Mouse (Mus musculus): ENCODE measurements around the gene Rgp1. TPM values are rescaled to one million over a fixed set of nuclear protein-coding genes. Genes with fewer than 3 reads are reported as not detected.
A peak's percentile ranks its signal among the peaks of the same experiment; 100 is the strongest.
"Not testable (repeated sequence)": the region's sequence is repeated elsewhere in the genome, so short reads cannot be mapped to it uniquely, and the experiment has no call there.

The Rgp1 gene
- polyA plus RNA-seq (2016; fragmentation: Nextera tagmentation; extraction: Ambion mirVana): 29.5 and 36.3 TPM in 2 replicates

- WGBS: under 1% methylated on average over 76 of the region's 76 CpGs
- Histone ChIP-seq H3K4me2 (replicated peaks) (peak within 1 kb of the TSS; percentile 96), H3K9ac (peak within 1 kb of the TSS; percentile 89), H3K4me3 (peak within 1 kb of the TSS; percentile 94), H3K4me1 (peaks cover 42% of the 10 kb centered on the region), H3K9me3 (no peaks in the 10 kb centered on the region), H3K36me3 (peaks cover 37% of the 10 kb centered on the region), H3K27me3 (replicated peaks) (no peaks in the 10 kb centered on the region), H3K27ac (peak within 1 kb of the TSS; percentile 43; the same call in 1 of the 2 replicates)
- peak; percentile 92 for ATAC-seq (ENCODE audit: low FRiP score, low read depth)
These were observed at the start of gene Rgp1, which contains the start of gene Gba2 for GRCm38 (mm10) chr4:43578376-43579204. TSS of gene Rgp1 (plus strand) at chr4:43578715. TSS of gene Gba2 (minus strand) at chr4:43578873.

DNA sequence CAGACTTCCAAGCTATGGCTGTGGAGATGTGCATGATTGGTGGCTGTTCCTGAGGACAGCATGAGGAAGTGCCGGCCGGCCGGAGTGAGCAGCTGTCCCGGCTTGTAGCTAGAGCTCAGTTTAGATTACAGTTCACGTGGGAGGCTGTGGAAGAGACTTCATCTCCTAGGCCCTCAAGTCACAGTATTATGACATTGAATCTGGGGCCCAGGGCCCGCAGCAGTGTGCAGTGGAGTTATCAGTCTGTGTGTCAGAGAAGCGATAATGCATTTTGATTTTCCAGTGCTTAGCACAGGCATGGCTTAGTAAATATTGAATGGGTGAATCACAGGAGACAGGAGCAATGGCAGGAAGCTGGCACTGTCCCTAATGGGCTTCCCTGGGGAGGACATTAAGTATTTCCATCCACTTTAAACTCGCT is 48.4 kb upstream of the Rgp1 start:
- ATAC-seq (ENCODE audit: low FRiP score, low read depth): no peak; the same call in 1 of the 2 replicates
- WGBS: 76% methylated on average over 8 of the region's 8 CpGs

DNA sequence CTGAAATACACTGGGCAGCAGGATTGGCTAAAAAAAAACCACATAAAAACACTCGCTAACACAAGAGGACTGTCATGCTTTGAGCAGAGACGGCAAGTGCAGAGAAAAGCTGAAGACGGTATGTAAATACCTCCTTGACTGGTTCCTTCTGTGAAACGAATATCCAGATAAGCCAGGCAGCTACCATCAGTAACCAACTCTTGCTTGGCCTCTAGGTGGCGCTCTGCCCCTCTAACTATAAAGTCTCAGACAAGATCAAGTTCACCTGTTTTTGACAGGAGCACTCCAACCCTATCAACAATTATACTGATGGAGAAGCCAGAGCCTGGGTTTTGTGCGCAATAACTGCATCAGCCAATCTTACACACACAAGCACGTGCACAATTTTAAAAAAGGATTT is 47.9 kb upstream of the Rgp1 start:
- no peaks in the 10 kb centered on the region for H3K4me1 ChIP-seq
- H3K27me3 ChIP-seq (replicated peaks): peaks cover 4% of the 10 kb centered on the region; the same call in 1 of the 2 replicates
- no peak overlapping the region for H3K4me3 ChIP-seq
- no peak overlapping the region for H3K27ac ChIP-seq
- peaks cover 48% of the 10 kb centered on the region for H3K36me3 ChIP-seq
- ATAC-seq (ENCODE audit: low FRiP score, low read depth): no peak
- WGBS: 35% methylated on average over 7 of the region's 7 CpGs
- no peak overlapping the region for H3K9ac ChIP-seq
- no peak overlapping the region for H3K4me2 ChIP-seq (replicated peaks)
- H3K9me3 ChIP-seq: no peaks in the 10 kb centered on the region

More for the DNA sequence above, 48.4 kb upstream of the Rgp1 start:
- Histone ChIP-seq H3K4me1 (no peaks in the 10 kb centered on the region), H3K4me2 (replicated peaks) (no peak overlapping the region), H3K4me3 (no peak overlapping the region), H3K27me3 (replicated peaks) (peaks cover 4% of the 10 kb centered on the region; the same call in 1 of the 2 replicates), H3K9ac (no peak overlapping the region), H3K9me3 (no peaks in the 10 kb centered on the region), H3K36me3 (peaks cover 43% of the 10 kb centered on the region), H3K27ac (no peak overlapping the region)

DNA sequence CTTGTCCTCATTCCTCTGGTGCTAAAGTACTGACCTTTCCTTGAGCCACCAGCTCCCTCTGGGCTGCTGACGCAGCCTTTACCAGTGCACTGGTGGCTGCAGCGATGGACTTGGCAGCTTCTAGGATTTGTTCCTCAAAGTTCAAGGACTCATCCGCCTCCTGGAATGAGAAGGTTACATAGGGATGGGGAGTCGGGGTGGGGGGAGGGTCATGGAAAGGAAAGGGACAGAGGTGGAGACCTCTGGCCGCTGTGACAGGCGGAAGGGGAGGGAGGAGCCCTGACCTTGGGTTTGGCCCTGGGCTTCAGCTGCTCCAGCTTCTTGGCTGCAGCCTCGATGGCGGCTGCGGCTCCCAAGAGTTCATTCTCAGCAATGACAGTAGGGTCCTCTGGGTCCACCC is 45.2 kb upstream of the Rgp1 start:
- Histone ChIP-seq H3K4me3 (no peak overlapping the region), H3K36me3 (peaks cover 73% of the 10 kb centered on the region), H3K27me3 (replicated peaks) (no peaks in the 10 kb centered on the region), H3K27ac (no peak overlapping the region), H3K4me2 (replicated peaks) (no peak overlapping the region), H3K9ac (no peak overlapping the region), H3K9me3 (no peaks in the 10 kb centered on the region), H3K4me1 (no peaks in the 10 kb centered on the region)
- 85% methylated on average over 9 of the region's 9 CpGs for WGBS
- no peak for ATAC-seq (ENCODE audit: low FRiP score, low read depth)

DNA sequence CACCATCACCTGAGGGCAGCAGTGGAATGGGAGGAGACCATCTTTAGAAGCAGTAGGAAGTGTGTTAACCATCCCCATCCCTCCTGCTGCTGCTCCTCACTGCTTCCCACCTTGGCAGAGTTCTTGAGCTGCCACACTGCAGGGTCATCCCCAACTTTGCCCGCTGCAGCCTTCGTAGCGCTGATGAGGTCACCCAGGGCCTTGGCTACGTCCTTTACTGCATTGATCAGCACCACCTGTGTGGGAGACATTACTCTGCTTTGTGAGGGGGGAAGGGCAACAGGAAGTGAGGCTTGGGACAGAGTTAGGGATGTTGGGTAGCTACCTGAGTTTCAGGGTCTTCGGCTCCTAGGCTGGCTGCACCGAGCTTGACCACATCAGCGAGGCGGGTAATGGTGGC is 42.9 kb upstream of the Rgp1 start:
- H3K4me1 ChIP-seq: no peaks in the 10 kb centered on the region
- WGBS: 98% methylated on average over 8 of the region's 8 CpGs
- H3K9ac ChIP-seq: no peak overlapping the region
- H3K36me3 ChIP-seq: peaks cover 96% of the 10 kb centered on the region
- no peak for ATAC-seq (ENCODE audit: low FRiP score, low read depth)
- no peaks in the 10 kb centered on the region for H3K27me3 ChIP-seq (replicated peaks)
- H3K9me3 ChIP-seq: no peaks in the 10 kb centered on the region
- H3K27ac ChIP-seq: no peak overlapping the region
- no peak overlapping the region for H3K4me2 ChIP-seq (replicated peaks)
- no peak overlapping the region for H3K4me3 ChIP-seq

DNA sequence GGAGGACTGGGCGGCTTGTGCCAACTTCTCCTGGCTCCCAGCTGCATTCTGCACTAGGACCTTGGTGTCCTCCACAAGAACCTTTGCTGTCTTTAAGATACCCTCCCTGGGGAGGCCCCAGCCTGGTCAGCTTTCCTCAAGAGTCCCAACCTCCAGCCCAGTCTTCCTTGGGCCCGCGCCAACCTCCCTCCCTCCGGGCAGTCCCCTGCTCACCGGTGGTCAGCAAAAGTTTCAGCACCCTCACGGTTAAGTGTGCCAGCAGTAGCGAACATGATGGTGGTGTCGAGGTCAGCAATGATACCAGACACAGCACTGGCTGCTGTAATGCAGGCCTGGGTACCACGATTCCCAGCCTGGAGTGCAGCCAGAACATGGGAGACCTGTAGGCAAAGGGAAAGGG is 42.5 kb upstream of the Rgp1 start:
- no peak overlapping the region for H3K27ac ChIP-seq
- no peak overlapping the region for H3K4me2 ChIP-seq (replicated peaks)
- H3K27me3 ChIP-seq (replicated peaks): no peaks in the 10 kb centered on the region
- WGBS: 94% methylated on average over 9 of the region's 9 CpGs
- no peaks in the 10 kb centered on the region for H3K4me1 ChIP-seq
- ATAC-seq (ENCODE audit: low FRiP score, low read depth): no peak
- H3K4me3 ChIP-seq: no peak overlapping the region
- H3K36me3 ChIP-seq: peaks cover 94% of the 10 kb centered on the region
- no peaks in the 10 kb centered on the region for H3K9me3 ChIP-seq
- H3K9ac ChIP-seq: no peak overlapping the region

DNA sequence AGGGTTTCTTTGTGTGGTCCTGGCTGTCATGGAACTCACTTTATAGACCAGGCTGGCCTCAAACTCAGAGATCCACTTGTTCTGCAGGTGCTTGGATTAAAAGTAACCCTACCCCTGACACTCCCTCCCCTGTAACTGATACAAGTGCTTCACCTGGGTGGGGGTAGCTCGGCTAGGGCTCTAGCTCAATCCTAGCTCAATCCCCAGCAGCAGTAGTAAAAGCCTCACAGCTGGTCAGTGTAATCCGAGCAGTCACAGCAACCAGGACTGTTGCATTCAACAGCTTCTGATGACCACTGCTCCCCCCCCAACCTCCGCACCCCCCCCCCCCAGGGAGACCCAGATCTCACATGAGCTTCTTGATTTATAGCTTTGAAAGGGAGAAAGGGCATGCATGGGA is 36.5 kb upstream of the Rgp1 start:
- ATAC-seq (ENCODE audit: low FRiP score, low read depth): no peak
- 77% methylated on average over 3 of the region's 3 CpGs for WGBS
- Histone ChIP-seq H3K9ac (no peak overlapping the region), H3K4me1 (no peaks in the 10 kb centered on the region), H3K27ac (no peak overlapping the region), H3K4me2 (replicated peaks) (no peak overlapping the region), H3K27me3 (replicated peaks) (no peaks in the 10 kb centered on the region), H3K36me3 (peaks cover 95% of the 10 kb centered on the region), H3K4me3 (no peak overlapping the region), H3K9me3 (no peaks in the 10 kb centered on the region)

DNA sequence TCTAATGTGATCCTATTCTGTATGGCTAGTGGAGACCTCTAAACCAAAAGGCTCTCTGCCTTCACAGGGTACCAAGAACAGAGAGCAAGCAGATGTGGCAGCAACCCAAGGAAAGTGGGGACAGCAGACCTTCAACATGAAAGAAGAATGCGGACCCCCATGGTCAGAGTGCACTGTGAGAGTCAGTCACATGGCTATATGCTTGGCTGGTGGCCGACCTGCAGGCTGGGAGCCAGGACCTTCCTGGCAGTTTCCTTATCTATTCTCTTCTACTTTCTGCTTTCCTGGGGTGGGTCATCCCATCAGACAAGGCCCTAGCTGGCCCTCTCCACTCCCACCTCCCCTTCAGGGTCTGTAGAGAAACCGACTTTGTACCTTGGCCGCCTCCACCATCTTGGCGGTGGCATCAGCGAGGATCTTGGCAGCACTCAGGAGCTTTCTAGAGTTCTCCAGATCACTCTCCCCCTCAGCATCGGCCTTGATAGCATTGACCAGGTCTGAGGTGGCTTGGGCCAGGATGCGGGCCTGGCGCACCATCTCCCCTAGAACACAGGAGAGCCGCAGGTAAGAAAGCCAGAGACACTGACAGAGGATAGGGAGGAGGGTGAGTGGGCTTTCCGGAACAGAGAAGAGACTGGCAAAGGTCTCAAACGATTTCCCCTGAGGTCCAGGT is 32.0 kb upstream of the Rgp1 start:
- Histone ChIP-seq H3K9me3 (no peaks in the 10 kb centered on the region), H3K4me1 (no peaks in the 10 kb centered on the region), H3K27me3 (replicated peaks) (no peaks in the 10 kb centered on the region), H3K4me2 (replicated peaks) (no peak overlapping the region), H3K4me3 (no peak overlapping the region), H3K27ac (no peak overlapping the region), H3K36me3 (peaks cover 100% of the 10 kb centered on the region), H3K9ac (no peak overlapping the region)
- no peak for ATAC-seq (ENCODE audit: low FRiP score, low read depth)
- 94% methylated on average over 12 of the region's 12 CpGs for WGBS

DNA sequence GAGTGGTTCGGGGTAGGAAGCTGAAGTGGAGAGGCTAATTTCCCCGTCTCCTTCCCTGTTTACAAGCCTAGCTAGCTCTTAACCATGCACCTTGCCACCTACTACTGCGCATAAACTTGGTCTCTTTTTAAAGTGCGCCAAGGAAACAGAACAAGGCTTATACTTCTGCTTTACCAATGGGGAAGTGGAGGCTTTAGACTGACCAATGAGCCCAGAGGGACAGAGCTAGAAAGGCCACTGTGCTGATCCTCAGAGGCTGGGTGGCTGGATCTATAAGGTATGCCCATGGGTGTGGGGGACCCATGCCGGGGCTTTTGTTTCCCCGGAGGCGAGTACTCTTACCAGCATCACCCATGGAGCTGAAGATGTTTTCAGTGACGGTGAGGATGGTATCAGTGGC is 31.4 kb upstream of the Rgp1 start:
- H3K9ac ChIP-seq: no peak overlapping the region
- 0 out of 2 replicates have a peak, but pooled peaks cover 2% of the 10 kb centered on the region for H3K9me3 ChIP-seq
- peaks cover 97% of the 10 kb centered on the region for H3K36me3 ChIP-seq
- H3K4me1 ChIP-seq: no peaks in the 10 kb centered on the region
- H3K27me3 ChIP-seq (replicated peaks): no peaks in the 10 kb centered on the region
- no peak overlapping the region for H3K27ac ChIP-seq
- no peak for ATAC-seq (ENCODE audit: low FRiP score, low read depth)
- no peak overlapping the region for H3K4me3 ChIP-seq
- 94% methylated on average over 8 of the region's 8 CpGs for WGBS
- H3K4me2 ChIP-seq (replicated peaks): no peak overlapping the region

GRCm38 (mm10) chr4:43549055-43549454 is 29.5 kb upstream of the Rgp1 start:
- Histone ChIP-seq H3K27ac (no peak overlapping the region), H3K9me3 (0 out of 2 replicates have a peak, but pooled peaks cover 3% of the 10 kb centered on the region), H3K9ac (no peak overlapping the region), H3K4me2 (replicated peaks) (no peak overlapping the region), H3K4me3 (no peak overlapping the region), H3K36me3 (peaks cover 97% of the 10 kb centered on the region), H3K4me1 (no peaks in the 10 kb centered on the region), H3K27me3 (replicated peaks) (no peaks in the 10 kb centered on the region)
- no peak for ATAC-seq (ENCODE audit: low FRiP score, low read depth)
- WGBS: 92% methylated on average over 12 of the region's 12 CpGs

DNA sequence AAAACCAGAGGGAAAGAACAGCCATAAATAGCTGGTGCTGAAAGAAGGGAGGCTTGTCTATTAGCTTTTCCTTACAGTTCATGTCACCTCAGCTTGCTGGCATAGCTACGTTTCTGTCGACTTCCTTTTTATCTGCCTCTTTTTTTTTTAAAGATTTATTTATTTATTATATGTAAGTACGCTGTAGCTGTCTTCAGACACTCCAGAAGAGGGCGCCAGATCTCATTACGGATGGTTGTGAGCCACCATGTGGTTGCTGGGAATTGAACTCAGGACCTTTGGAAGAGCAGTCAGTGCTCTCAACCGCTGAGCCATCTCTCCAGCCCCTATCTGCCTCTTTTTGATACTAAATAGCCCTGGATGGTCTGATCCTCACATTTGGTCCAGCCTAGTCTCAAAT is 26.7 kb upstream of the Rgp1 start:
- peaks cover 97% of the 10 kb centered on the region for H3K36me3 ChIP-seq
- H3K27me3 ChIP-seq (replicated peaks); H3K4me1 ChIP-seq; H3K9ac ChIP-seq; ATAC-seq (ENCODE audit: low FRiP score, low read depth); H3K4me3 ChIP-seq; H3K27ac ChIP-seq; H3K9me3 ChIP-seq; H3K4me2 ChIP-seq (replicated peaks): not testable (repeated sequence)
- WGBS: 90% methylated on average over 6 of the region's 6 CpGs

DNA sequence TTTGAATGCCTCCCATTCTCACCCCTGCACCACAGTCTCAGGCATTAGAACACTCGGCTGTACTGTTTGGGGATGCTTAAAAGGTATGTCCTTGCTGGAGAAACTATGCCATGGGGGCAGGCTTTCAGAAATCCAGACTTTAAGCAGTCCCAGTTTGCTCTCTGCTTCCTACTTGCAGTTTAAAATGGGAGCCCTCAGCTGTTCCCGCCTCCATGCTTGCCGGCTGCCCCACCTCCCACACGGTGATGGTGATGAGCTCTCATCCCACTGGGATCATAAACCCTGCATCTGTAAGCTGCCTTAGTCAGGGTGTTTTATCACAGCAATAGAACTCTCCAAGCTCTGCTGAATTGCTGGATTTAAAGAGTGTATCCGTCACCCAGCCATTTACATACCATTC is 26.1 kb upstream of the Rgp1 start:
- no peak for ATAC-seq (ENCODE audit: low FRiP score, low read depth)
- H3K4me3 ChIP-seq: no peak overlapping the region
- H3K9ac ChIP-seq: no peak overlapping the region
- 0 out of 2 replicates have a peak, but pooled peaks cover 3% of the 10 kb centered on the region for H3K9me3 ChIP-seq
- no peaks in the 10 kb centered on the region for H3K27me3 ChIP-seq (replicated peaks)
- peaks cover 3% of the 10 kb centered on the region; the same call in 1 of the 2 replicates for H3K4me1 ChIP-seq
- H3K27ac ChIP-seq: no peak overlapping the region
- peaks cover 97% of the 10 kb centered on the region for H3K36me3 ChIP-seq
- no peak overlapping the region for H3K4me2 ChIP-seq (replicated peaks)
- WGBS: 58% methylated on average over 5 of the region's 5 CpGs
